Mouse (Mus musculus): ENCODE measurements at regions not wholly inside any gene's neighbourhood (a gene's known extent, or its start where the extent isn't known, plus 50 kb on each side); places are given as distances from the start of the nearest gene placed in this dataset.

DNA sequence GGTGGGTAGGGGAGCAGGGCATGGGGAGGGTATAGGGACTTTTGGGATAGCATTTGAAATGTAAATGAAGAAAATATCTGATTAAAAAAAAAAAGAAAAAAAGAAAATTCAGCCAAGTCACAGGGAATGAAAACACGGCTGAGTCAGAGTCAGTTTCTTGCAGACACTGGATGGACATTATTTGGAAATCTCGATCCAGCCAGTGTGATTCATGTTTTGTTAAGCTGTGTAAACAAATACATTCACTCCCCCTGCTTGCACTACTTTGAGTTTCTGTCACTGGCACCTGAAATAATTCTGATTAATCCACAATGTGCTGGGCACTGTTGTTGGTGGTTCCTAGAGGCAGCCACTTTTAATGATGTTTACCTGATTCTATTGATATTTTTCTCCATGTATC lies 68.6 kb upstream of the Mtpn start:
- no peak for DNase-seq (ENCODE audit: low read depth)

DNA sequence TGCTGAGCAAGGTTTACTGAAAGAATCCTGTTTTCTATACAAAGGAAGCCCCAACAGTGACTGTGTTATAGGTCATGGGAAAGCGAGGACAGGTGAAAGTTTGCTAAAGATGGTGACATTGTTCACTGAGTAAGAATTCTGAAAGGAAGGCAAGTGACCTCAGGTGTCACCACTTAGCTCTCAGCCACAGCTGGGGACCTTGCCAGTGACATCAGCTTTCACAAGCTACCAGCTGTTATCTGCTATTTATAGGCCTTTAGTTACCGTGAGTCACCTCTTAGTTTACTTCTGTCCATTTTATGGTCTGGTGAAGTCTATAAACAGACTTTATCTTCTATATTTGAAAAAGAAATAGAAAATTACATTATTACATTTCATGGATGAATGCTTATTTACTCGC lies 65.4 kb upstream of the Mtpn start:
- DNase-seq (ENCODE audit: low read depth): no peak

DNA sequence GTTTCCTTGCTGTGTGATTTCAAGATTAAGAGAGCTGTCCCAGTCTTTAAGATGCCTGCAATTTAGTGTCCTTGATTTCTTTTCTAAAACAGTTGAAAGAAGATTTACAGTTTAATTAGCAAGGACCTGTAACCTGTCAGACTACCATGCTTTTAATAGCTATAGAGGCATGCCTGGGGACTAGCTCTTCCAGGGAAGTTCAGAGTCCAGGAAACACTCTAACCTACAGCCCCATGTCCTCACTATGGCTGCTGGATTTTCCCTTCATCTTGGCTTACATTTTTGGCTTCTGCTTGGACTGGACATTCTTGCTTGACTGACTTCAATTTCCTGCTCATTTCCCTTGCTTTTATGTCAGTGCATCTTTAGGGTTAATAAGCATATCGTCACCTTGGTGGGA lies 61.7 kb upstream of the Mtpn start:
- no peak for DNase-seq (ENCODE audit: low read depth)

DNA sequence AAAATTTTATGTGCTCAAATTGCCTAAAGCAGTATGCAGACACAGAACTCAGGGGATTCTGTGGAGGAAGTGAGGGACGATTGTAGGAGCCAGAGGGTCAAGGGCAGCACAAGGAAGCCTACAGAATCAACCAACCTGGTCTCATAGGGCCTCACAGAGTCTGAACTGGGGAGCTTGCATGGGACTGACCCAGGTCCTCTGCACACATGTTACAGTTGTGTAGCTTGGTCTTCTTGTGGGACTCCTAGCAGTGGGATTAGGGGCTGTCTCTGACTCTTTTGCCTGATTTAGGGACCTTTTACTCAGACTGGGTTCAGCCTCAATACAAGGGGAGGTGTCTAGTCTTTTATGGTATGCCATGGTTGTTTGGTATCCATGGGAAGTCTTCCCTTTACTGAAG lies 60.2 kb upstream of the Mtpn start:
- no peak for DNase-seq (ENCODE audit: low read depth)

DNA sequence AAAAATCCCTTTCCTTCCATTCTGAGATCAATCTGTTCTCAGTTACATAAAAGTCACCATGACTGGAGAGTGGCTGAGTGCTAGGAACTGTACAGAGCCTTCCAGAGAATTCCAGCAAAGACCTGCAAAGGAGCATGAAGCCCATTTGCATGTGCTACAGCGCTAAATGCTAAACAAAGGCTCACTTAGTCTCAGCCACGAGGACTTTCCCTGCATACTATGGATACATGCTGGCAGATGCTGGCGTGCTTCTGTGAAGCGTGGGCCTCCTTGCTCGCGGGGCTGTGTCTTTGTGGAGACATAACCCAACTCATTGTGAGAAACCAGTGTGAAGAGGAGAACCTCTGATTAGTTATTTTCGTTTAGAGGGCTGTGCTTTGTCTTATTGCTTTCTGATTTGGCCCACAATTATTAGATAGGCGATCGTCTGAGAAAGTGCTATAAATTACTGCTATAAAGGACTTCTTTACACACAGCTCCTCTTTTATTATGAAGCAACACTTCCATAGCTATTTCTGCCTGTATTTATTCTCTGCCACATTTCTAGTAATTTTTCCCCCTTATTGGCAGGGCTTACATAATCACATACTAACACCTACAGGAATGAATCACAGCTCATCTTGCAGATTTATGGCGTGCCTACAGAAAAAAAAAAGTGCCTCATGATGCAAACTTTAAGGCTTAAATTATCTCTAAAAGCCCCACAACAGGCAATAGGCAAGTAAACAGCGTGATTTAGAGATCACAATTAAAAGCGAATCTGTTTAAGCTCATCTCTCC lies 58.9 kb upstream of the Mtpn start:
- no peak for DNase-seq (ENCODE audit: low read depth)

DNA sequence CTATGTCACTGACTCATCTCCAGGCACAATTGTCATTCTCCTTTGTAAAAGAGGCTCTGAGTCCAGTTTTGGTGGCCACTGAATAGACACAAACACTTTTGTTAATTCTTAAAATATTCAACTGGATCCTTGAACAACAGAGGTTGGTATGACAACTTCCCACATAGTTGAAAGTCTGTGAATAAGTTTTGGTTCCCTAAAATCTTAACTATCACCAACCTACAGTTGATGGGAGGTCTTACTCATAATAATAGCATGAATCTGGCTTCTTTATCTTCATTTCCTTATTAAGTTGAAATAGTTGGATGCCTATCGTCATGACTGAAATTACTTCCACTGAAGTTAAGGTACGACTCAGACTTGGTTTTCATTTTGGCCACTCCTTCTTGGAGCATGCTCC lies 55.3 kb upstream of the Mtpn start:
- DNase-seq (ENCODE audit: low read depth): no peak

DNA sequence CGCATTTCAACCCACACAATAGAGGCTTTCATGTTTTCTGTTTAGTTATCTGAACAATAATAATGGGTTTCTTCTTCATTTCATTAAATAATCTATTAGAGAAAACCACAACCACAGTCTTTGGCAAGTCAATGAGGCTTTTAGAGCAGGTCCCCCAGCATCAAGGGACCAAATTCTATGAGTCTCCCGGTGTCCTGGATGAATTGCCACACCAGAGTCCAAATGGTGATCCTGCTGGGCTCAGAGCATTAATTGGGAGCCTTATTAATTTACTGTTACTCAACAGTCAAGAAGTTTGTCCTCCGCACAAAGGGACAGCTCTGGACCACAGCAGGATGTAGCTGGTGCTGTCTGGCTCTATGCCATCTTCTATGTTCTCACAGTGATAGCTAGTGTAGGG lies 52.5 kb upstream of the Mtpn start:
- no peak for DNase-seq (ENCODE audit: low read depth)

Data from induced T-regulatory cell, adult 2 months (primary cell).